Mouse (Mus musculus): Measurements from ENCODE around the gene Ecm1. TPM values are rescaled to one million over a fixed set of nuclear protein-coding genes. Genes with fewer than 3 reads are reported as not detected.

Gene Ecm1
- polyA plus RNA-seq, 1 experiment from 2014 or later = 178 TPM

DNA sequence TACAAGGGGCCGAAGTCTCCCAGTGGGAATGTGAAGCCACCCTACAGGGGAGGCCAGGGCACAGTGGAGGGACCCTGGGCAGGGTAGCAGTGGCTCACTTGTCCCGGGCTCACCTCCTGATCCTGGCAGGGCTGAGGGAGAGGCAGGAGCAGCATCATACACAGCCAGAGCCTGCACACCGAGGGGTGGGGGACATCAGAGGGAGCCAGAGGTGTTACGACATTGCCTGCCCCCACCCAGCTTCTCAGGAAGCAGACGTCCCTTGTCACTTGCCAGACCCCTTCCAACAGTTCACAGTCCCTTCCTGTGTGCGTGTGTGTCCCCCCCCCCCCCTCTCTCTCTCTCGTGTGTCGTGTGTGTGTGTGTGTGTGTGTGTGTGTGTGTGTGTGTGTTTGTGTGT is 54.5 kb downstream of the Ecm1 start:
- 42% methylated on average over 5 of the region's 8 CpGs for WGBS
- Histone ChIP-seq H3K4me1 (replicated peaks; ENCODE audit: insufficient read depth, low read length) (peaks cover 38% of the 10 kb centered on the region), H3K27me3 (ENCODE audit: insufficient read depth, low read length) (no peaks in the 10 kb centered on the region), H3K36me3 (ENCODE audit: insufficient read depth, low read length) (no peaks in the 10 kb centered on the region), H3K27ac (no peak overlapping the region), H3K4me2 (ENCODE audit: low read length) (no peak overlapping the region), H3K4me3 (replicated peaks; ENCODE audit: low read depth, low read length) (no peak overlapping the region), H3K9ac (ENCODE audit: low read depth, low read length) (no peak overlapping the region), H3K9me3 (replicated peaks; ENCODE audit: low read length) (no peaks in the 10 kb centered on the region)
- no peak for DNase-seq (ENCODE audit: low spot score)
- no peak for ATAC-seq (replicated peaks; ENCODE audit: low FRiP score, low read depth)
- TF ChIP-seq CTCF (IDR thresholded peaks at IDR 0.05; ENCODE audit: low read depth) = no peak

Small RNA genes lying within 50 kb of the gene (microRNA-seq; reads per million reads assigned to microRNA genes)
- not detected for gene Mir7014

Other genes with a start within 250 kb of the Ecm1 start
- gene Ctsk, start 240.3 kb downstream of the Ecm1 start, polyA plus RNA-seq (2015; fragmentation: Nextera tagmentation; extraction: Ambion mirVana) = 10.5 and 11.3 TPM in 2 replicates
- 22.1 and 24.0 TPM in 2 replicates for gene Ctss, start 212.8 kb downstream of the Ecm1 start, polyA plus RNA-seq (2015; fragmentation: Nextera tagmentation; extraction: Ambion mirVana)
- gene Hormad1, start 179.9 kb downstream of the Ecm1 start, polyA plus RNA-seq (2015; fragmentation: Nextera tagmentation; extraction: Ambion mirVana) = not detected in 2 replicates
- 33.6 and 34.4 TPM in 2 replicates for gene Golph3l, start 150.6 kb downstream of the Ecm1 start, polyA plus RNA-seq (2015; fragmentation: Nextera tagmentation; extraction: Ambion mirVana)
- gene Ensa, start 114.6 kb downstream of the Ecm1 start, polyA plus RNA-seq (2015; fragmentation: Nextera tagmentation; extraction: Ambion mirVana) = 53.8 and 57.3 TPM in 2 replicates
- gene Mcl1, start 80.8 kb downstream of the Ecm1 start, polyA plus RNA-seq (2015; fragmentation: Nextera tagmentation; extraction: Ambion mirVana) = 60.9 and 70.2 TPM in 2 replicates
- gene Adamtsl4, start 51.7 kb downstream of the Ecm1 start, polyA plus RNA-seq (2015; fragmentation: Nextera tagmentation; extraction: Ambion mirVana) = 3.6 TPM in 2 replicates
- gene Tars2, start 20.6 kb upstream of the Ecm1 start, polyA plus RNA-seq (2015; fragmentation: Nextera tagmentation; extraction: Ambion mirVana) = 28.7 and 34.7 TPM in 2 replicates
- 15.1 and 17.3 TPM in 2 replicates for gene Rprd2, start 79.3 kb upstream of the Ecm1 start, polyA plus RNA-seq (2015; fragmentation: Nextera tagmentation; extraction: Ambion mirVana)
- 30.1 and 31.2 TPM in 2 replicates for gene Prpf3, start 116.3 kb upstream of the Ecm1 start, polyA plus RNA-seq (2015; fragmentation: Nextera tagmentation; extraction: Ambion mirVana)
- 461 and 494 TPM in 2 replicates for gene Mrps21, start 131.9 kb upstream of the Ecm1 start, polyA plus RNA-seq (2015; fragmentation: Nextera tagmentation; extraction: Ambion mirVana)
- 1.1 and 1.2 TPM in 2 replicates for gene Ciart, start 142.7 kb upstream of the Ecm1 start, polyA plus RNA-seq (2015; fragmentation: Nextera tagmentation; extraction: Ambion mirVana)
- 24.0 and 27.1 TPM in 2 replicates for gene BC028528, start 152.4 kb upstream of the Ecm1 start, polyA plus RNA-seq (2015; fragmentation: Nextera tagmentation; extraction: Ambion mirVana)
- 48.7 and 55.5 TPM in 2 replicates for gene Aph1a, start 154.4 kb upstream of the Ecm1 start, polyA plus RNA-seq (2015; fragmentation: Nextera tagmentation; extraction: Ambion mirVana)
- gene Car14, start 165.1 kb upstream of the Ecm1 start, polyA plus RNA-seq (2015; fragmentation: Nextera tagmentation; extraction: Ambion mirVana) = 12.9 and 15.2 TPM in 2 replicates
- 128 and 151 TPM in 2 replicates for gene Anp32e, start 189.7 kb upstream of the Ecm1 start, polyA plus RNA-seq (2015; fragmentation: Nextera tagmentation; extraction: Ambion mirVana)

Measured in kidney, postnatal 0 days (tissue).